Mouse (Mus musculus): Measurements from ENCODE around the gene Gm31371.
"Not testable (repeated sequence)": the region's sequence is repeated elsewhere in the genome, so short reads cannot be mapped to it uniquely, and the experiment has no call there.

The Gm31371 gene

DNA sequence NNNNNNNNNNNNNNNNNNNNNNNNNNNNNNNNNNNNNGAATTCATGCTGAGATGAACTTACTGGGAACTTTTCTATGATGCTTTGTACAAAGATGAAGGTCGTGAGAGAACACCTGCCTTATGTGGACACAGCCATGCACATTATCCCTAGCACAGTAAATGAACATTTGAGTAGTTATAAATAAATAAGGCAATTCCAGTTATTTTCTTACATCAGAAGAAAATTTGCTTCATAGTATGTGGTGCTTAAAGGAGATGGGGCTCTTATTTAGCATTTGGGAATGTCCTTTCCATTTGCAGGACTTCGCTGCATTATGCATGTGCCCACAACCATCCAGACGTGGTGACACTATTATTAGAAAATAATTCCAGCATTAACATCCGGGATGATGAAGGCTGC, at the start of gene Gm31371:
Gene Gm31371, plus strand, starts transcription at position 301 of the 400 bp plus-strand sequence.
- not testable (repeated sequence) for DNase-seq (ENCODE audit: low read depth)

DNA sequence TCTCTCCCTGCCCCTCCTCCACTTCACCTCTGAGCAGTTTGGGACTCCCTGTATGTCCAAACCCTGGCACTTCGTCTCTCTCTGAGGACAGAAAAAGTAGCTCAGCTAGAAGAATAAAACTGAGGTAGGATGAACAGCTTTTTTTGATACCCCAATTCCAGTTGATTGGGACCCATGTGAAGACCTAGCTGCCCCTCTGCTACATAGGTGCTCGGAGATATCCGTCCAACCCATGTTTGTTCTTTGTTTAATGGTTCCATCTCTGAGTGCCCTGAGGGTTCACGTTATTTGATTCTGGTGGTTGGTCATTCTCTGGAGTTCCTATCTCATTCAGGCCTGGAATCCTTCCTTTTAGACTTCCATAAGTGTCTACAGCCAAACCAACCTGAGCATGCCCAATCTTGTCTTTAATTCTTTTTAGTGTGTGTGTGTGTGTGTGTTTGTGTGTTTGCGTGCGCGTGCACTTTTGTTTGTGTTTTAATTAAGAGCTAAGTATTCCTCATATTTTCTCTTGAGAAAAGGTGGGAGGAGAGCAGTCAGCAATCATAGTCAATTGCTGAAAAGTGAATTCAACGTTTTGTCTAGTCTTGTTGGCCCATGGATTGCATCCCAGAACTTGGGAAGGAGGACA, 3.3 kb downstream of the Gm31371 start:
- not testable (repeated sequence) for DNase-seq (ENCODE audit: low read depth)

DNA sequence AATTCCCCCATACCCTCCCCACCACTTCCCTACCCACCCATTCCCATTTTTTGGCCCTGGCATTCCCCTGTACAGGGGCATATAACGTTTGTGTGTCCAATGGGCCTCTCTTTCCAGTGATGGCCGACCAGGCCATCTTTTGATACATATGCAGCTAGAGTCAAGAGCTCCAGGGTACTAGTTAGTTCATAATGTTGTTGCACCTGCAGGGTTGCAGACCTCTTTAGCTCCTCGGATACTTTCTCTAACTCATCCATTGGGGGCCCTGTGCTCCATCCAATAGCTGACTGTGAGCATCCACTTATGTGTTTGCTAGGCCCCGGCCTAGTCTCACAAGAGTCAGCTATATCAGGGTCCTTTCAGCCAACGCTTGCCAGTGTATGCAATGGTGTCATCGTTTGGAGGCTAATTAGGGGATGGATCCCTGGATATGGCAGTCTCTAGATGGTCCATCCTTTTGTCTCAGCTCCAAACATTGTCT, 5.7 kb downstream of the Gm31371 start:
- not testable (repeated sequence) for DNase-seq (ENCODE audit: low read depth)

DNA sequence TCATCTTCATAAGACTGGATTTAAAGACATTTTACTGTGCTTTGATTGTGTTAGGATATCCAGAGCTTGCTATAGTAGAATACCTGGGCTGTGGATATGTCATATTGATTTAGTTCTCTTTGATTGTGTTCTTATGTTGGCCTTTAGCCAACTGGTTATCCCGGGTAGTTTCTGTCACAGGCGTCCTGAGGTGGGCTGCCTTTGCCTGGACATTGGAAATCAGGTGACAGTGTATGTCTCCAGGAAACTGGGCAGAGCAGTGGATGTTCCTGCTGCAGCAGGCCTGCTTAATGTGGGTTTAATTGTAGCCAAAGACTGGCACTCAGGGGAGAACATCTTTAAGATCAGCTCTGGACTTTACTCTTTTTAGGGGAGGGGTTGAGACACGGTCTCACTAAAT, 15.9 kb downstream of the Gm31371 start:
- DNase-seq (ENCODE audit: low read depth): not testable (repeated sequence)

DNA sequence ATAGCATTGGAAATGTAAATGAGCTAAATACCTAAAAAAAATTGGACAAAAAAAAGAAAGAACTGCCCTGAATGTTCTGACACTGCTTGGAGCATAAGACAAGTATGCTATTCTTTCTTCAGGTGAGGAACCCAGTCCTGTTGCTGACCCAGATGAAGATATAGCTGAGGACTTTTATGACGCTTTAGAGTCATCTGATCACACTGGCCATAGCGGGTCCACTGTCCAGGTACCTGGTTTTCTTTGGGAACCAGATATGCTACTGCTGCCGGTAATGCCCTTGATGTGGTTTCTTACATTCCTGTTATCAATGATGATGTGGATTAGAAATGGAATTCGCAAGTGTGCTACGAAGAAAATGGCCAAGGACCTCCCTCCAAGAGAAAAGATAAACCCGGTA, 31.1 kb downstream of the Gm31371 start:
- DNase-seq (ENCODE audit: low read depth): not testable (repeated sequence)

DNA sequence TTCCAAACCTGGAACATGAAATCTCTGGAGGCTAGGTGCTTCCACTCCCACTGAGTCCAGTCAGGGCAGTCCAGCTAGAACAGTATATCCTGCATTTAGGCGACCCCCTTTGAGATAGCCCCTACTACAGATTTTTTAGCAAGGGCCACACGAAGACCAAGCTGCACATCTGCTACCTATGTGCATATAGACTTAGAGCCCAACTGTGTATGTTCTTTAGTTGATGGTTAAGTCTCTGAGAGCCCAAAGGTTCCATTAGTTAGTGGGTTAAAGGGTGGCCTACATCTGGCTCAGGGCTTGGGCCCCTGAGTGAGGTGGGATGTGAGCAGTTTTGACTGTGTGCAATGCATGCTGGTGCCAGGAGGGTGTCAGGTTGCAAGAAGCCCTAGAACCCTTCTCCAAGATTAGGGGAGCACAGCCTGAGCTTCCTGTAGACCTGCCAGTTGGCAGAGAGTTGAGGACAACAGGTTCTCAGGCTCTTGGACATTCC, 32.4 kb downstream of the Gm31371 start:
- DNase-seq (ENCODE audit: low read depth): not testable (repeated sequence)

DNA sequence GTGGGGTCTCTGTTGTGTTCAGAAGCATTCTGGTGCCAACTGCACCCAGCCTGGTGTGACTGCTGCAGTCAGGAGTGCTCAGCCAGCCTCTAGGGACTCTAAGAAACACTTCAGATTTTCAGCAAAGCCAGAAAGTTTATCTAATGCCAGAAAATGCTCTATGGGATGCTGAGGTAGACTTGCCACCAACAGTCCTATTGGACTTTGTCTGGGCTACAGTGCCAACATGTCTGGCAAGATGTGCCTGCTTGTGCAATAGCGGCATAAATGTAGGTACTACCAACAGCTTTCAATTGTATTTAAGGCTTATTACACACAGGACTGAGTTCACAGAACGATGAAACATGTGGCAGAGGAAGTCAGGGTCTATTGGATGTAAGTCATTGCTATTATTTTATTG, 57.7 kb downstream of the Gm31371 start:
- no peak for DNase-seq (ENCODE audit: low read depth)

DNA sequence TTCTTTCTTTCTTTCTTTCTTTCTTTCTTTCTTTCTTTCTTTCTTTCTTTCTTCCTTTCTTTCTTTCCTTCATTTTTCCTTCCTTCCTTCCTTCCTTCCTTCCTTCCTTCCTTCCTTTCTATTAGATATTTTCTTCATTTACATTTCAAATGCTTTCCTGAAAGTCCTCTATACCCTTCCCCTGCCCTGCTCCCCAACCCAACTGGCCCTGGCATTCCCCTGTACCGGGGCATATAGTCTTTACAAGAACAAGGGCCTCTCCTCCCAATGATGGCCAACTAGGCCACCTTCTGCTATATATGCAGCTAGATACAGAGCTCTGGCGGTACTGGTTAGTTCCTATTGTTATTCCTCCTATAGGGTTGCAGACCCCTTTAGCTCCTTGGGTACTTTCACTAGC, 60.6 kb downstream of the Gm31371 start:
- not testable (repeated sequence) for DNase-seq (ENCODE audit: low read depth)

DNA sequence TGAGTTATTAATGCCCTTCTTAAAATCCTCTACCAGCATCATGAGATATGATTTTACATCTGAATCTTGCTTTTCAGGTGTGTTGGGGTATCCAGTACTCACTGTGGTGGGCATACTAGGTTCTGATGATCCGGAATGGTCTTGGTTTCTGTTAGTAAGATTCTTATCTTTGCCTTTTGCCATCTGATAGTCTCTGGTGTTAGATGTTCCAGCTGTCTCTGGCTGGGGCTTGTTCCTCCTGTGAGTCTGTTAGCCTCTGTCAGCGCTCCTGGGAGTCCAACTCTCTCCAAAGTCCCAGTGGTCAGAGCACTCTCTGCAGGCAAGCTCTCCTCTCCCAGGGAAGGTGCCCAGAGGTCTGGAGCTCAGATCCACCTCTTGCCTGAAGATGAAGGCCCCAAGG, 65.0 kb downstream of the Gm31371 start:
- not testable (repeated sequence) for DNase-seq (ENCODE audit: low read depth)

DNA sequence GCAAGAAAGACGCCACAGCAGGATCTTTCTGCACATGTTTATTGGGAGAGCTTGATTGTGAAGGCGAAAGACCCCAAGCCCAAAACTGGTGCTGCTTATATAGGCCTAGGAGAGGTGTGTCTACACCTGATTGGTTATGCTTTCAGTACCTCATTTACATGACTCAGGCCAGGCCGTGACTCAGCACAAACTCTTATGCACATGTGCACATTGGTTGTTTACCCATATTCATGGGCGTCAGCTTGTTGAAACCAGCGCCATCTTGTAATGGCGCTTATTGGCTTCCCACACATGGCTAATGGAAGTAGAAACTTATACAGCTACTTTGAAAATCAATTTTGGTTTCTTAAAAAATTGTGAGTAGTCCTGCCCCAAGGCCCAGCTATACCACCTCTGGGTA, 72.0 kb downstream of the Gm31371 start:
- DNase-seq (ENCODE audit: low read depth): not testable (repeated sequence)
